9 mouse cellular contexts compared by ENCODE assay signal in genomic region chr4:89575529-89575928, GRCm38 (mm10).
DNase-seq lines count a peak whose midpoint lies in the region; ATAC-seq and TF ChIP-seq lines count a peak whose summit lies in the region.
"Had no signal": no experiment of that assay in that cellular context is flagged by ENCODE, and none has a peak within 500 bp of the region (broad histone marks: within the 10 kb centered on the region; RNA-seq: fewer than 3 reads in every experiment).

No protein-coding gene starts in this region.

- H3K27ac ChIP-seq in cerebellum, adult 2 months (ENCODE audit: insufficient read depth, low read length) = no peak overlapping the region
- H3K27ac ChIP-seq in midbrain, postnatal 0 days (ENCODE audit: low read depth, low read length) = no peak overlapping the region

- WGBS in cerebellum, adult 2 months = 13% methylated on average over 10 of the region's 10 CpGs
- 17% methylated on average over 10 of the region's 10 CpGs for WGBS in midbrain, postnatal 0 days

- TF ChIP-seq POLR2A in cerebellum, adult 2 months (IDR thresholded peaks at IDR 0.05; ENCODE audit: borderline replicate concordance, insufficient read depth, low read length) = no peak

- no peaks in the 10 kb centered on the region for H3K27me3 ChIP-seq in cerebellum, adult 2 months (ENCODE audit: control insufficient read depth, insufficient read depth, low read length)
- H3K27me3 ChIP-seq in midbrain, postnatal 0 days (ENCODE audit: insufficient read depth, low read length) = no peaks in the 10 kb centered on the region

- no peak overlapping the region for H3K4me3 ChIP-seq in cerebellum, adult 2 months (replicated peaks; ENCODE audit: insufficient read depth, low read depth, low read length)
- H3K4me3 ChIP-seq in midbrain, postnatal 0 days (ENCODE audit: low read depth, low read length) = no peak overlapping the region
- H3K4me3 ChIP-seq: erythroblast, embryonic 14.5 days had no signal

- H3K36me3 ChIP-seq in midbrain, postnatal 0 days (ENCODE audit: insufficient read depth, low read length) = no peaks in the 10 kb centered on the region

- H3K4me2 ChIP-seq in midbrain, postnatal 0 days (ENCODE audit: low read depth, low read length, poor library complexity, severe bottlenecking) = no peak overlapping the region

- H3K9ac ChIP-seq in midbrain, postnatal 0 days (replicated peaks; ENCODE audit: low read length, poor library complexity, severe bottlenecking) = no peak overlapping the region

- H3K9me3 ChIP-seq in midbrain, postnatal 0 days (ENCODE audit: low read length) = no peaks in the 10 kb centered on the region

- no peaks in the 10 kb centered on the region for H3K4me1 ChIP-seq in cerebellum, adult 2 months (ENCODE audit: control insufficient read depth, insufficient read depth, low read length)
- no peaks in the 10 kb centered on the region for H3K4me1 ChIP-seq in midbrain, postnatal 0 days (ENCODE audit: insufficient read depth, low read length)

- ATAC-seq in frontal cortex, adult (ENCODE audit: low TSS enrichment) = peak; percentile 96
- ATAC-seq in midbrain, postnatal 0 days (ENCODE audit: low FRiP score) = 0 out of 2 replicates have a peak, but pooled peaks have one; percentile 66

- peak; percentile 6 for DNase-seq in urinary bladder, postnatal 25 days (ENCODE audit: low spot score)
- no peak for DNase-seq in urinary bladder, postnatal 10 days (ENCODE audit: low spot score)
- peak; percentile 8 to 13 for DNase-seq in cerebellum, adult 2 months
- peak; percentile 63 to 67 for DNase-seq in layer of hippocampus, postnatal 14 days (ENCODE audit: low spot score in 2 of 2)
- peak; percentile 81 for DNase-seq in midbrain, postnatal 0 days (ENCODE audit: low spot score)
- no peak for DNase-seq in natural killer cell, adult 2 months (ENCODE audit: low spot score in 2 of 2)
- DNase-seq in thymus, postnatal 36 days = no peak

- TF ChIP-seq CTCF in cerebellum, adult 2 months (IDR thresholded peaks at IDR 0.05; ENCODE audit: borderline replicate concordance, insufficient read depth, low read depth, low read length) = peak; percentile 47; the same call in 1 of the 2 replicates
- TF ChIP-seq CTCF in midbrain, postnatal 0 days (IDR thresholded peaks at IDR 0.05) = peak; percentile 84

Comparison
In these comparisons a context has a peak if more than half of its experiments do, and no peak if none do; other contexts are left out.
1. DNase-seq: peak in urinary bladder, postnatal 25 days (single experiment), cerebellum, adult 2 months (2 of 2), layer of hippocampus, postnatal 14 days (2 of 2) and midbrain, postnatal 0 days (single experiment); none in urinary bladder, postnatal 10 days (single experiment), natural killer cell, adult 2 months (0 of 2) and thymus, postnatal 36 days (0 of 2).